Comparison of ENCODE assay signal across 20 mouse cellular contexts in genomic region chr16:33428327-33428726, GRCm38 (mm10). TPM values are rescaled to one million over a fixed set of nuclear protein-coding genes. Genes with fewer than 3 reads are reported as not detected.
DNase-seq lines count a peak whose midpoint lies in the region; ATAC-seq and TF ChIP-seq lines count a peak whose summit lies in the region.
"Had no signal": no experiment of that assay in that cellular context is flagged by ENCODE, and none has a peak within 500 bp of the region (broad histone marks: within the 10 kb centered on the region; RNA-seq: fewer than 3 reads in every experiment).

No protein-coding gene starts in this region.

- H3K9me3 ChIP-seq in forebrain, embryonic 12.5 days, result no peaks in the 10 kb centered on the region
- H3K9me3 ChIP-seq in hindbrain, embryonic 15.5 days, result no peaks in the 10 kb centered on the region
- H3K9me3 ChIP-seq in midbrain, embryonic 16.5 days (replicated peaks; ENCODE audit: control insufficient read depth, low read length, poor library complexity, severe bottlenecking), result no peaks in the 10 kb centered on the region
- H3K9me3 ChIP-seq: heart, embryonic 13.5 days; limb, embryonic 10.5 days; liver, embryonic 12.5 days; neural tube, embryonic 12.5 days; stomach, embryonic 15.5 days had no signal

- 46% methylated on average over 3 of the region's 3 CpGs for WGBS in forebrain, embryonic 12.5 days
- WGBS in hindbrain, embryonic 15.5 days, result 31% methylated on average over 3 of the region's 3 CpGs
- WGBS in midbrain, embryonic 16.5 days, result 9% methylated on average over 3 of the region's 3 CpGs

- no peak overlapping the region for H3K4me2 ChIP-seq in forebrain, embryonic 12.5 days
- H3K4me2 ChIP-seq in hindbrain, embryonic 15.5 days, result no peak overlapping the region
- H3K4me2 ChIP-seq in midbrain, embryonic 16.5 days (ENCODE audit: low read length), result no peak overlapping the region
- H3K4me2 ChIP-seq: heart, embryonic 13.5 days; liver, embryonic 12.5 days; neural tube, embryonic 12.5 days; stomach, embryonic 15.5 days had no signal

- H3K4me1 ChIP-seq in forebrain, embryonic 12.5 days, result peaks cover 13% of the 10 kb centered on the region
- H3K4me1 ChIP-seq in hindbrain, embryonic 15.5 days (replicated peaks), result 0 out of 2 replicates have a peak, but pooled peaks cover 7% of the 10 kb centered on the region
- peaks cover 10% of the 10 kb centered on the region for H3K4me1 ChIP-seq in midbrain, embryonic 16.5 days (ENCODE audit: control insufficient read depth, insufficient read depth, low read length)
- H3K4me1 ChIP-seq: limb, embryonic 10.5 days; liver, embryonic 12.5 days; neural tube, embryonic 12.5 days; stomach, embryonic 15.5 days had no signal

- DNase-seq in layer of hippocampus, adult 2 months (ENCODE audit: low spot score in 2 of 2), result no peak
- no peak for DNase-seq in layer of hippocampus, adult 8-10 months (ENCODE audit: low spot score in 2 of 2)
- DNase-seq in cerebellum, adult 11-12 months, result no peak
- DNase-seq in layer of hippocampus, adult 18-20 months (ENCODE audit: low spot score in 2 of 2), result no peak
- no peak for DNase-seq in heart, adult 11 months
- DNase-seq: adrenal gland, adult 8-10 months; cerebellum, adult 8-10 months; embryo, embryonic 11 days; gastrocnemius, postnatal 36 days; kidney, adult 18-20 months; kidney, postnatal 14 days; thymus, postnatal 14 days had no signal

- ATAC-seq in forebrain, embryonic 12.5 days (ENCODE audit: low FRiP score), result 0 out of 2 replicates have a peak, but pooled peaks have one; percentile 33
- ATAC-seq in hindbrain, embryonic 15.5 days (ENCODE audit: low FRiP score, low read depth), result no peak
- no peak for ATAC-seq in midbrain, embryonic 16.5 days
- ATAC-seq: liver, embryonic 12.5 days had no signal

- no peak overlapping the region for H3K9ac ChIP-seq in forebrain, embryonic 12.5 days
- H3K9ac ChIP-seq in hindbrain, embryonic 15.5 days, result no peak overlapping the region
- H3K9ac ChIP-seq in midbrain, embryonic 16.5 days (ENCODE audit: low read depth, low read length), result no peak overlapping the region
- H3K9ac ChIP-seq: heart, embryonic 13.5 days; liver, embryonic 12.5 days; neural tube, embryonic 12.5 days; stomach, embryonic 15.5 days had no signal

- H3K27me3 ChIP-seq in forebrain, embryonic 12.5 days, result no peaks in the 10 kb centered on the region
- H3K27me3 ChIP-seq in hindbrain, embryonic 15.5 days, result no peaks in the 10 kb centered on the region
- H3K27me3 ChIP-seq in midbrain, embryonic 16.5 days (ENCODE audit: control insufficient read depth, insufficient read depth, low read depth, low read length), result no peaks in the 10 kb centered on the region
- H3K27me3 ChIP-seq: heart, embryonic 13.5 days; liver, embryonic 12.5 days; neural tube, embryonic 12.5 days; stomach, embryonic 15.5 days had no signal

- TF ChIP-seq CTCF in layer of hippocampus, adult 2 months (conservative IDR thresholded peaks at IDR 0.05), result no peak

- H3K36me3 ChIP-seq in forebrain, embryonic 12.5 days (replicated peaks), result peaks cover 32% of the 10 kb centered on the region
- H3K36me3 ChIP-seq in hindbrain, embryonic 15.5 days, result peaks cover 16% of the 10 kb centered on the region
- peaks cover 9% of the 10 kb centered on the region; the same call in 1 of the 2 replicates for H3K36me3 ChIP-seq in midbrain, embryonic 16.5 days (ENCODE audit: control insufficient read depth, insufficient read depth, low read length)

- H3K27ac ChIP-seq in layer of hippocampus, adult 2 months, result peak overlapping the region; percentile 52
- H3K27ac ChIP-seq in forebrain, embryonic 12.5 days, result peak overlapping the region; percentile 47
- peak overlapping the region; percentile 22; the same call in 1 of the 2 replicates for H3K27ac ChIP-seq in hindbrain, embryonic 15.5 days (replicated peaks)
- peak overlapping the region; percentile 53 for H3K27ac ChIP-seq in midbrain, embryonic 16.5 days (ENCODE audit: low read length)
- H3K27ac ChIP-seq: heart, embryonic 13.5 days; limb, embryonic 10.5 days; liver, embryonic 12.5 days; neural tube, embryonic 12.5 days; stomach, embryonic 15.5 days had no signal

- no peak overlapping the region for H3K4me3 ChIP-seq in layer of hippocampus, adult 2 months
- H3K4me3 ChIP-seq in forebrain, embryonic 12.5 days (replicated peaks), result no peak overlapping the region
- H3K4me3 ChIP-seq in hindbrain, embryonic 15.5 days, result no peak overlapping the region
- no peak overlapping the region for H3K4me3 ChIP-seq in midbrain, embryonic 16.5 days (ENCODE audit: low read depth, low read length)
- H3K4me3 ChIP-seq: heart, embryonic 13.5 days; limb, embryonic 10.5 days; liver, embryonic 12.5 days; neural tube, embryonic 12.5 days; stomach, embryonic 15.5 days had no signal

RNA-seq across cellular contexts. Expression of gene Zfp148, which starts 47.7 kb away (rescaled TPM):
- 100 to 1,000 TPM; 161 to 166 TPM for total RNA-seq in layer of hippocampus, adult 2 months (2021)
- total RNA-seq in layer of hippocampus, adult 8-10 months (2022), result 100 to 1,000 TPM; 136 to 191 (median 152) TPM
- 71.1 and 71.2 TPM in 2 replicates for polyA plus RNA-seq in forebrain, embryonic 12.5 days (2016; fragmentation: Nextera tagmentation; extraction: Ambion mirVana)
- 49.2 and 49.3 TPM in 2 replicates for polyA plus RNA-seq in hindbrain, embryonic 15.5 days (2015; fragmentation: Nextera tagmentation; extraction: Ambion mirVana)
- polyA plus RNA-seq in midbrain, embryonic 16.5 days (2015; fragmentation: Nextera tagmentation; extraction: Ambion mirVana), result 50.4 and 57.1 TPM in 2 replicates
- 100 to 1,000 TPM; 166 to 179 TPM for total RNA-seq in layer of hippocampus, adult 18-20 months (2021)
